Mouse (Mus musculus): ENCODE results near the gene Suds3. TPM values are rescaled to one million over a fixed set of nuclear protein-coding genes. Genes with fewer than 3 reads are reported as not detected.

Suds3 gene
- total and polyA plus RNA-seq, 2 experiments from 2014 or later: 68.1 to 83.4 TPM

- 75% methylated on average over 13 of the region's 13 CpGs for WGBS
- peak; percentile 60 for TF ChIP-seq CTCF (IDR thresholded peaks at IDR 0.05; ENCODE audit: low read depth)
- Histone ChIP-seq H3K27me3 (ENCODE audit: insufficient read depth, low read length) (no peaks in the 10 kb centered on the region), H3K4me2 (ENCODE audit: low read depth, low read length) (no peak overlapping the region), H3K9me3 (ENCODE audit: low read length) (no peaks in the 10 kb centered on the region), H3K9ac (replicated peaks; ENCODE audit: low read length) (no peak overlapping the region), H3K36me3 (ENCODE audit: insufficient read depth, low read length) (no peaks in the 10 kb centered on the region), H3K27ac (no peak overlapping the region), H3K4me3 (ENCODE audit: low read length) (no peak overlapping the region), H3K4me1 (ENCODE audit: insufficient read depth, low read length) (no peaks in the 10 kb centered on the region)
- ATAC-seq: no peak
- no peak for DNase-seq (ENCODE audit: low spot score)
Observed at GRCm38 (mm10) chr5:117068181-117068580, 47.7 kb downstream of the Suds3 start.

DNA sequence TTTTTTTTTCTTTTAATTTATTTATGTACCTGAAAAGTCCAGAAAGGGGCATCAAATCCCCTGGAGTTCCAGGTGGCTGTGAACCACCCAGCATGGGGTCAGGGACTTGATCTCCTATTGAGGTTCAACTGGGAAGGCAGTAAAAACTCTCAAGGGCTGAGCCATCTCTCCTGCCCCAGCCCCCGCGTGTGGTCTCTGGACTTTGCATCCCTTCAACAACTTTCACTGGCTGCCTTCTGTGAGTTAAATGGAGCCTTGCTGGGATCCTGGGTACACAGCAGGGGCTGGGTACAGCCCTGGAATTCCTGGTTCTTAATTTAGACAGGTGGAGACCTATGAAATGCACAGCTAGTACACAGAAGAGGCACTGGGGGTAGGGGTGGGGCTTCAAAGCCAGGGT is 54.7 kb downstream of the Suds3 start:
- no peak for TF ChIP-seq CTCF (IDR thresholded peaks at IDR 0.05; ENCODE audit: low read depth)
- Histone ChIP-seq H3K27ac (no peak overlapping the region), H3K27me3 (ENCODE audit: insufficient read depth, low read length) (no peaks in the 10 kb centered on the region), H3K9me3 (ENCODE audit: low read length) (no peaks in the 10 kb centered on the region), H3K36me3 (ENCODE audit: insufficient read depth, low read length) (no peaks in the 10 kb centered on the region), H3K4me2 (ENCODE audit: low read depth, low read length) (no peak overlapping the region), H3K9ac (replicated peaks; ENCODE audit: low read length) (no peak overlapping the region), H3K4me3 (ENCODE audit: low read length) (no peak overlapping the region), H3K4me1 (ENCODE audit: insufficient read depth, low read length) (no peaks in the 10 kb centered on the region)
- no peak for DNase-seq (ENCODE audit: low spot score)
- no peak for ATAC-seq
- 50% methylated on average over 2 of the region's 2 CpGs for WGBS

DNA sequence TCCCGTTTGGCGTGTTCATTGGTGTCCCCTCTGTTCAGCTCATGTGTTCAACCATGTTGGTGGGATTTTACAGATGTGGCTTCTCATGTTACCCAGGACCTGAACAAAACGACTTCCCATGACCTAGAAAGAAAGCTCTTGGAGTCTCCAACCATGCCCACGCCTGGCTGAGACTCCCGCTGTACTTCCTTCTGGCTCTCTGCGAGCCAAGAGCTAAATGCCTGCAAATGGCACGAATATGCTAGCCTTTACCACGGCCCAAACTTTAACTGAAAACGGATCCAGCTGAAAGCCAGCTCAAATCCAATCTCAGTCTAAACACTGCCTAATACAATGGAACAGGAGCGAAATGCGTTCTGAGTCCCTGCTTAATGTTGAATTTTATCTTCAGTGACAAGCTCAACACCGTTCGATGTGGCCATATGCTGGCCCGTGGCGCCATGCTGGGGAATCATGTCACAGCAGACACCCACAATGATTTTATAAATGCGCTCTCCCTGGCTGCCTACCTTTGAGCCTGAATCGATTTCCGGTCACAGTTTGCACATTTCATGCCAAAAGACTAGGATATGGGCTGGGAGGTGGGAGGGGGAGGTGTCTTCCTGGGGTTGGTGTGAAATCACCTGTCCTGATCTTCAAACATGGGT is 55.3 kb downstream of the Suds3 start:
- DNase-seq (ENCODE audit: low spot score): peak; percentile 40
- Histone ChIP-seq H3K36me3 (ENCODE audit: insufficient read depth, low read length) (no peaks in the 10 kb centered on the region), H3K9me3 (ENCODE audit: low read length) (no peaks in the 10 kb centered on the region), H3K27ac (no peak overlapping the region), H3K4me3 (ENCODE audit: low read length) (no peak overlapping the region), H3K9ac (replicated peaks; ENCODE audit: low read length) (no peak overlapping the region), H3K4me1 (ENCODE audit: insufficient read depth, low read length) (no peaks in the 10 kb centered on the region), H3K4me2 (ENCODE audit: low read depth, low read length) (no peak overlapping the region), H3K27me3 (ENCODE audit: insufficient read depth, low read length) (no peaks in the 10 kb centered on the region)
- no peak for ATAC-seq
- TF ChIP-seq CTCF (IDR thresholded peaks at IDR 0.05; ENCODE audit: low read depth): no peak
- WGBS: 60% methylated on average over 18 of the region's 18 CpGs

DNA sequence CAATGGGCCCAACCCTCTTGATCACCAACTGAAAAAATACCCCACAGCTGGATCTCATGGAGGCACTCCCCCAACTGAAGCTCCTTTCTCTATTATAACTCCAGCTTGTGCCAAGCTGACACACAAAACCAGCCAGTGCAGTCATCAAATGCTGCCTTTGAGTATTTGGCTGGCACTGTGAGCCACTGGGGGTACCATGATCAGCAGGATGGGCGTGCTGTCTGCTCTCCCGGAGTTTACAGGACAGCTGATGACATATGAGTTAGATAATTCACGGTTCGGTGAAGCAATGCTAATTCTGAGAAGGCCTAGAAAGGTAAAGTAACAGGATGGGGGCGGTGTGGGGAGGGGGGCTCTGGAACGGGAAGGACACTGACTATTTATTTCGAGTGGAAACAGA is 66.0 kb downstream of the Suds3 start:
- H3K27ac ChIP-seq: no peak overlapping the region
- WGBS: 76% methylated on average over 7 of the region's 7 CpGs
- DNase-seq (ENCODE audit: low spot score): no peak
- H3K4me2 ChIP-seq (ENCODE audit: low read depth, low read length): no peak overlapping the region
- no peak for ATAC-seq
- no peaks in the 10 kb centered on the region for H3K36me3 ChIP-seq (ENCODE audit: insufficient read depth, low read length)
- H3K4me1 ChIP-seq (ENCODE audit: insufficient read depth, low read length): no peaks in the 10 kb centered on the region
- H3K9me3 ChIP-seq (ENCODE audit: low read length): no peaks in the 10 kb centered on the region
- no peaks in the 10 kb centered on the region for H3K27me3 ChIP-seq (ENCODE audit: insufficient read depth, low read length)
- no peak for TF ChIP-seq CTCF (IDR thresholded peaks at IDR 0.05; ENCODE audit: low read depth)
- H3K9ac ChIP-seq (replicated peaks; ENCODE audit: low read length): no peak overlapping the region
- no peak overlapping the region for H3K4me3 ChIP-seq (ENCODE audit: low read length)

- Histone ChIP-seq H3K4me2 (ENCODE audit: low read depth, low read length) (no peak overlapping the region), H3K4me1 (ENCODE audit: insufficient read depth, low read length) (no peaks in the 10 kb centered on the region), H3K27ac (no peak overlapping the region), H3K4me3 (ENCODE audit: low read length) (no peak overlapping the region), H3K9me3 (ENCODE audit: low read length) (no peaks in the 10 kb centered on the region), H3K36me3 (ENCODE audit: insufficient read depth, low read length) (no peaks in the 10 kb centered on the region), H3K27me3 (ENCODE audit: insufficient read depth, low read length) (no peaks in the 10 kb centered on the region), H3K9ac (replicated peaks; ENCODE audit: low read length) (no peak overlapping the region)
- DNase-seq (ENCODE audit: low spot score): peak; percentile 11
- ATAC-seq: no peak
- 59% methylated on average over 10 of the region's 10 CpGs for WGBS
- TF ChIP-seq CTCF (IDR thresholded peaks at IDR 0.05; ENCODE audit: low read depth): no peak
Observed at GRCm38 (mm10) chr5:117045101-117045500, 70.8 kb downstream of the Suds3 start.

GRCm38 (mm10) chr5:117042661-117043060 is 73.3 kb downstream of the Suds3 start:
- Histone ChIP-seq H3K36me3 (ENCODE audit: insufficient read depth, low read length) (no peaks in the 10 kb centered on the region), H3K4me1 (ENCODE audit: insufficient read depth, low read length) (no peaks in the 10 kb centered on the region), H3K4me3 (ENCODE audit: low read length) (no peak overlapping the region), H3K9me3 (ENCODE audit: low read length) (no peaks in the 10 kb centered on the region), H3K27me3 (ENCODE audit: insufficient read depth, low read length) (no peaks in the 10 kb centered on the region), H3K4me2 (ENCODE audit: low read depth, low read length) (no peak overlapping the region), H3K27ac (no peak overlapping the region), H3K9ac (replicated peaks; ENCODE audit: low read length) (no peak overlapping the region)
- DNase-seq (ENCODE audit: low spot score) (no peak), ATAC-seq (no peak)
- 73% methylated on average over 11 of the region's 11 CpGs for WGBS
- TF ChIP-seq CTCF (IDR thresholded peaks at IDR 0.05; ENCODE audit: low read depth): no peak

Other genes with a start within 250 kb of the Suds3 start
- 21.0 and 27.3 TPM in 2 replicates for gene Taok3, start 4.0 kb upstream of the Suds3 start, total RNA-seq (2014; rRNA removed)
- gene Taok3, start 4.0 kb upstream of the Suds3 start, polyA plus RNA-seq (2015; fragmentation: Nextera tagmentation; extraction: Ambion mirVana): 50.2 and 51.9 TPM in 2 replicates
- 1,096 and 1,413 TPM in 2 replicates for gene Pebp1, start 171.5 kb upstream of the Suds3 start, total RNA-seq (2014; rRNA removed)
- 1,008 and 1,032 TPM in 2 replicates for gene Pebp1, start 171.5 kb upstream of the Suds3 start, polyA plus RNA-seq (2015; fragmentation: Nextera tagmentation; extraction: Ambion mirVana)
- 3.3 and 4.6 TPM in 2 replicates for gene Vsig10, start 203.0 kb upstream of the Suds3 start, total RNA-seq (2014; rRNA removed)
- 3.4 and 4.7 TPM in 2 replicates for gene Vsig10, start 203.0 kb upstream of the Suds3 start, polyA plus RNA-seq (2015; fragmentation: Nextera tagmentation; extraction: Ambion mirVana)
- 412 and 421 TPM in 2 replicates for gene Wsb2, start 241.2 kb upstream of the Suds3 start, total RNA-seq (2014; rRNA removed)
- 296 and 321 TPM in 2 replicates for gene Wsb2, start 241.2 kb upstream of the Suds3 start, polyA plus RNA-seq (2015; fragmentation: Nextera tagmentation; extraction: Ambion mirVana)

All from hindbrain, postnatal 0 days (tissue).